Mouse (Mus musculus) testis, adult 2 months (tissue): ENCODE measurements around the gene Pla2g2c.

Source experiments
- CTCF ChIP-seq: fragments of 200-500 bp; IDR thresholded peaks from 2 replicates; pipeline ENCODE4 v1.5.1; 2012; ENCODE audit warnings: low read depth, mild to moderate bottlenecking, inconsistent platforms, low read length, moderate library complexity; ENCODE audit not compliant: control insufficient read depth, insufficient read depth, insufficient replicate concordance
- POLR2A ChIP-seq: fragments of 200-500 bp; IDR thresholded peaks from 2 replicates; pipeline ENCODE4 v1.6.1; 2012; ENCODE audit warnings: low read depth, mild to moderate bottlenecking, inconsistent platforms, low read length, moderate library complexity; ENCODE audit not compliant: control insufficient read depth

- TF ChIP-seq CTCF (no peak), POLR2A (no peak)
Measured at GRCm38 (mm10) chr4:138709944-138710343, 14.6 kb upstream of the Pla2g2c start.
